Mouse (Mus musculus) heart, embryonic 11.5 days (tissue): ENCODE measurements at regions not wholly inside any gene's neighbourhood (a gene's known extent, or its start where the extent isn't known, plus 50 kb on each side); places are given as distances from the start of the nearest gene placed in this dataset.
"Not testable (repeated sequence)": the region's sequence is repeated elsewhere in the genome, so short reads cannot be mapped to it uniquely, and the experiment has no call there.

ENCODE experiments used
- ATAC-seq: fragments of 200-750 bp; cut with Nextera tagmentation; replicated peaks from 2 replicates; pipeline ENCODE4 v1.8.0; 2017; ENCODE audit warnings: moderate library complexity; ENCODE audit not compliant: insufficient number of reproducible peaks, low FRiP score, low TSS enrichment
- H3K27ac ChIP-seq: fragments of 300-500 bp; sonication (generic); 2 replicates; pipeline ENCODE4 v1.5.1; 2014; ENCODE audit warnings: mild to moderate bottlenecking, low read depth, low read length
- H3K27me3 ChIP-seq: fragments of 300-500 bp; sonication (generic); 2 replicates; pipeline ENCODE4 v1.6.1; 2014; ENCODE audit warnings: mild to moderate bottlenecking, low read length, mixed read lengths; ENCODE audit not compliant: control insufficient read depth, insufficient read depth
- H3K36me3 ChIP-seq: fragments of 300-500 bp; sonication (generic); 2 replicates; pipeline ENCODE4 v1.6.1; 2014; ENCODE audit warnings: mild to moderate bottlenecking, low read length, moderate library complexity, mixed read lengths; ENCODE audit not compliant: control insufficient read depth, insufficient read depth
- H3K4me1 ChIP-seq: fragments of 300-500 bp; sonication (generic); 2 replicates; pipeline ENCODE4 v1.6.1; 2014; ENCODE audit warnings: low read length; ENCODE audit not compliant: control insufficient read depth, insufficient read depth
- H3K4me2 ChIP-seq: fragments of 300-500 bp; sonication (generic); 2 replicates; pipeline ENCODE4 v1.6.1; 2014; ENCODE audit warnings: mild to moderate bottlenecking, moderate library complexity
- H3K4me3 ChIP-seq: fragments of 300-500 bp; sonication (generic); 2 replicates; pipeline ENCODE4 v1.5.1; 2014; ENCODE audit warnings: low read depth, low read length
- H3K9ac ChIP-seq: fragments of 300-500 bp; sonication (generic); 2 replicates; pipeline ENCODE4 v1.6.1; 2014; ENCODE audit warnings: mild to moderate bottlenecking, low read depth, low read length, moderate library complexity
- H3K9me3 ChIP-seq: fragments of 300-500 bp; sonication (generic); replicated peaks from 2 replicates; pipeline ENCODE4 v1.6.1; 2016; ENCODE audit warnings: low read length; ENCODE audit not compliant: control insufficient read depth
- WGBS: fragments of 180-500 bp; shearing (Covaris S2); extraction: QIAGEN DNeasy Blood & Tissue Kit; methylation state at CpG from one replicate; pipeline ENCODE4 v1.1.7; 2014; ENCODE audit not compliant: insufficient replicate concordance; 5-methylcytosine and 5-hydroxymethylcytosine counted together

GRCm38 (mm10) chr8:103644106-103644505 is 457.3 kb upstream of the Cdh5 start:
- H3K4me2 ChIP-seq: no peak overlapping the region
- no peak overlapping the region for H3K4me3 ChIP-seq
- H3K9ac ChIP-seq: no peak overlapping the region
- no peaks in the 10 kb centered on the region for H3K4me1 ChIP-seq
- ATAC-seq: no peak
- WGBS: 68% methylated on average over 6 of the region's 6 CpGs
- no peaks in the 10 kb centered on the region for H3K27me3 ChIP-seq
- H3K27ac ChIP-seq: no peak overlapping the region
- no peaks in the 10 kb centered on the region for H3K36me3 ChIP-seq
- H3K9me3 ChIP-seq: no peaks in the 10 kb centered on the region

- H3K27ac ChIP-seq: no peak overlapping the region
- H3K4me3 ChIP-seq: no peak overlapping the region
- H3K9me3 ChIP-seq: no peaks in the 10 kb centered on the region
- H3K36me3 ChIP-seq: no peaks in the 10 kb centered on the region
- no peaks in the 10 kb centered on the region for H3K27me3 ChIP-seq
- WGBS: 79% methylated on average over 3 of the region's 3 CpGs
- no peak overlapping the region for H3K9ac ChIP-seq
- no peak for ATAC-seq
- H3K4me1 ChIP-seq: no peaks in the 10 kb centered on the region
- no peak overlapping the region for H3K4me2 ChIP-seq
Observed at GRCm38 (mm10) chr8:103644845-103645244, 456.6 kb upstream of the Cdh5 start.

- ATAC-seq: no peak
- Histone ChIP-seq H3K36me3 (no peaks in the 10 kb centered on the region), H3K4me2 (no peak overlapping the region), H3K4me1 (no peaks in the 10 kb centered on the region), H3K27ac (no peak overlapping the region), H3K4me3 (no peak overlapping the region), H3K9me3 (no peaks in the 10 kb centered on the region), H3K9ac (no peak overlapping the region), H3K27me3 (no peaks in the 10 kb centered on the region)
- WGBS: 76% methylated on average over 1 of the region's 1 CpGs
Observed at GRCm38 (mm10) chr8:103664796-103665195, 436.6 kb upstream of the Cdh5 start.

- 79% methylated on average over 5 of the region's 5 CpGs for WGBS
- not testable (repeated sequence) for H3K4me1 ChIP-seq, H3K27me3 ChIP-seq, H3K9me3 ChIP-seq, H3K4me3 ChIP-seq, ATAC-seq, H3K27ac ChIP-seq, H3K36me3 ChIP-seq, H3K4me2 ChIP-seq, H3K9ac ChIP-seq
Observed at GRCm38 (mm10) chr8:103686233-103686632, 415.2 kb upstream of the Cdh5 start.

GRCm38 (mm10) chr8:103690438-103690837 is 411.0 kb upstream of the Cdh5 start:
- H3K27me3 ChIP-seq: no peaks in the 10 kb centered on the region
- no peak overlapping the region for H3K27ac ChIP-seq
- H3K4me3 ChIP-seq: no peak overlapping the region
- 88% methylated on average over 1 of the region's 1 CpGs for WGBS
- no peak overlapping the region for H3K4me2 ChIP-seq
- H3K9ac ChIP-seq: no peak overlapping the region
- H3K9me3 ChIP-seq: no peaks in the 10 kb centered on the region
- no peaks in the 10 kb centered on the region for H3K4me1 ChIP-seq
- no peaks in the 10 kb centered on the region for H3K36me3 ChIP-seq
- ATAC-seq: no peak

GRCm38 (mm10) chr8:103693531-103693930 is 407.9 kb upstream of the Cdh5 start:
- Histone ChIP-seq H3K9ac (no peak overlapping the region), H3K4me3 (no peak overlapping the region), H3K9me3 (0 out of 2 replicates have a peak, but pooled peaks cover 2% of the 10 kb centered on the region), H3K27me3 (no peaks in the 10 kb centered on the region), H3K27ac (no peak overlapping the region), H3K36me3 (no peaks in the 10 kb centered on the region), H3K4me2 (no peak overlapping the region), H3K4me1 (no peaks in the 10 kb centered on the region)
- ATAC-seq: no peak; the same call in 1 of the 2 replicates
- 89% methylated on average over 8 of the region's 8 CpGs for WGBS

GRCm38 (mm10) chr8:103694331-103694891 is 407.0 kb upstream of the Cdh5 start:
- H3K9ac ChIP-seq: no peak overlapping the region
- H3K4me3 ChIP-seq: no peak overlapping the region
- H3K27me3 ChIP-seq: no peaks in the 10 kb centered on the region
- no peak for ATAC-seq
- H3K9me3 ChIP-seq: 0 out of 2 replicates have a peak, but pooled peaks cover 2% of the 10 kb centered on the region
- H3K4me2 ChIP-seq: no peak overlapping the region
- H3K36me3 ChIP-seq: no peaks in the 10 kb centered on the region
- no peaks in the 10 kb centered on the region for H3K4me1 ChIP-seq
- 76% methylated on average over 7 of the region's 7 CpGs for WGBS
- H3K27ac ChIP-seq: no peak overlapping the region

GRCm38 (mm10) chr8:103699016-103699520 is 402.4 kb upstream of the Cdh5 start:
- WGBS: 79% methylated on average over 1 of the region's 1 CpGs
- no peak overlapping the region for H3K4me3 ChIP-seq

GRCm38 (mm10) chr8:103702236-103702635 is 399.2 kb upstream of the Cdh5 start:
- H3K4me3 ChIP-seq: no peak overlapping the region
- no peaks in the 10 kb centered on the region for H3K27me3 ChIP-seq
- H3K9ac ChIP-seq: no peak overlapping the region
- H3K4me2 ChIP-seq: no peak overlapping the region
- no peak overlapping the region for H3K27ac ChIP-seq
- H3K36me3 ChIP-seq: no peaks in the 10 kb centered on the region
- 0 out of 2 replicates have a peak, but pooled peaks cover 2% of the 10 kb centered on the region for H3K9me3 ChIP-seq
- ATAC-seq: no peak
- WGBS: 69% methylated on average over 2 of the region's 2 CpGs
- no peaks in the 10 kb centered on the region for H3K4me1 ChIP-seq

More at GRCm38 (mm10) chr8:103699016-103699520, 402.4 kb upstream of the Cdh5 start:
- no peak for ATAC-seq
- H3K9ac ChIP-seq: no peak overlapping the region
- 0 out of 2 replicates have a peak, but pooled peaks cover 2% of the 10 kb centered on the region for H3K9me3 ChIP-seq
- no peak overlapping the region for H3K27ac ChIP-seq
- no peak overlapping the region for H3K4me2 ChIP-seq
- H3K4me1 ChIP-seq: no peaks in the 10 kb centered on the region
- H3K36me3 ChIP-seq: no peaks in the 10 kb centered on the region
- H3K27me3 ChIP-seq: no peaks in the 10 kb centered on the region
